Mouse (Mus musculus) gastrocnemius, postnatal 14 days (tissue): ENCODE results near the gene Serpinb9b. TPM values are rescaled to one million over a fixed set of nuclear protein-coding genes. Genes with fewer than 3 reads are reported as not detected.

Experiments used
- DNase-seq: peaks from one replicate; pipeline ENCODE4 v3.0.0; 2021; ENCODE audit warnings: mixed read lengths
- intact Hi-C: fragments of 180-260 bp; cut with DNase I; formaldehyde crosslinking; loops from one replicate; pipeline ENCODE4 v1.15.1; 2025; ENCODE audit warnings: low total_unique reads
- total RNA-seq, 2 experiments: library from RNA; stranded (reverse); gene quantifications; 2 replicates each; pipeline ENCODE4 v1.2.3; 2021

Serpinb9b gene
- total RNA-seq, 2 experiments from 2014 or later = not detected

GRCm38 (mm10) chr13:33089566-33089965 is 62.4 kb downstream of the Serpinb9b start:
- intact Hi-C loops = no loop called here
- DNase-seq = no peak

GRCm38 (mm10) chr13:33090546-33090945 is 63.3 kb downstream of the Serpinb9b start:
- no peak for DNase-seq
- intact Hi-C loops = no loop called here

GRCm38 (mm10) chr13:33091306-33091705 is 64.1 kb downstream of the Serpinb9b start:
- no peak for DNase-seq
- intact Hi-C loops = no loop called here

Other genes with a start within 250 kb of the Serpinb9b start
- gene Mylk4, start 243.5 kb upstream of the Serpinb9b start, total RNA-seq = 100 to 1,000 TPM; 102 to 239 TPM
- gene Wrnip1, start 225.4 kb upstream of the Serpinb9b start, total RNA-seq = 10 to 100 TPM in 1 of 2 experiments, 1 to 10 TPM in 1; 9.5 to 11.1 TPM
- gene D930007J09Rik, start 224.6 kb upstream of the Serpinb9b start, total RNA-seq = not detected
- gene Serpinb1a, start 176.2 kb upstream of the Serpinb9b start, total RNA-seq = 1 to 10 TPM; 6.9 to 7.4 TPM
- under 1 TPM; 0.57 to 0.58 TPM for gene Serpinb1c, start 129.2 kb upstream of the Serpinb9b start, total RNA-seq
- 1 to 10 TPM; 2.4 to 3.0 TPM for gene Serpinb6b, start 62.2 kb upstream of the Serpinb9b start, total RNA-seq
- 1 to 10 TPM; 2.5 to 2.7 TPM for gene Serpinb9, start 24.2 kb upstream of the Serpinb9b start, total RNA-seq
- under 1 TPM in 1 of 2 experiments, not detected in 1; 0.18 TPM for gene Serpinb1b, start 51.2 kb downstream of the Serpinb9b start, total RNA-seq
- gene Serpinb9c, start 132.3 kb downstream of the Serpinb9b start, total RNA-seq = not detected
- gene Serpinb9d, start 165.5 kb downstream of the Serpinb9b start, total RNA-seq = not detected
- gene Serpinb9e, start 222.2 kb downstream of the Serpinb9b start, total RNA-seq = not detected